Mouse (Mus musculus): ENCODE measurements at regions not wholly inside any gene's neighbourhood (a gene's known extent, or its start where the extent isn't known, plus 50 kb on each side); places are given as distances from the start of the nearest gene placed in this dataset.
A peak's percentile ranks its signal among the peaks of the same experiment; 100 is the strongest.

GRCm38 (mm10) chr10:43634371-43635080 lies 56.4 kb downstream of the Cd24a start:
- DNase-seq (ENCODE audit: low spot score in 2 of 2): no peak

GRCm38 (mm10) chr10:43641169-43641945 lies 63.3 kb downstream of the Cd24a start:
- DNase-seq (ENCODE audit: low spot score in 2 of 2): no peak

GRCm38 (mm10) chr10:43646326-43646725 lies 68.2 kb downstream of the Cd24a start:
- no peak for DNase-seq (ENCODE audit: low spot score in 2 of 2)

- DNase-seq (ENCODE audit: low spot score in 2 of 2): no peak
These were observed 68.9 kb downstream of the Cd24a start for GRCm38 (mm10) chr10:43646965-43647364.

- DNase-seq (ENCODE audit: low spot score in 2 of 2): no peak
These were observed 70.1 kb downstream of the Cd24a start for GRCm38 (mm10) chr10:43648186-43648585.

- no peak for DNase-seq (ENCODE audit: low spot score in 2 of 2)
These were observed 70.8 kb downstream of the Cd24a start for GRCm38 (mm10) chr10:43648815-43649447.

- no peak for DNase-seq (ENCODE audit: low spot score in 2 of 2)
These were observed 72.4 kb downstream of the Cd24a start for GRCm38 (mm10) chr10:43650449-43650848.

GRCm38 (mm10) chr10:43651505-43651904 lies 73.4 kb downstream of the Cd24a start:
- no peak for DNase-seq (ENCODE audit: low spot score in 2 of 2)

- DNase-seq (ENCODE audit: low spot score in 2 of 2): no peak
These were observed 73.8 kb downstream of the Cd24a start for GRCm38 (mm10) chr10:43651915-43652314.

GRCm38 (mm10) chr10:43655082-43655671 lies 77.1 kb downstream of the Cd24a start:
- DNase-seq (ENCODE audit: low spot score in 2 of 2): no peak

GRCm38 (mm10) chr10:43655680-43656079 lies 77.6 kb downstream of the Cd24a start:
- no peak for DNase-seq (ENCODE audit: low spot score in 2 of 2)

- DNase-seq (ENCODE audit: low spot score in 2 of 2): no peak
These were observed 78.1 kb downstream of the Cd24a start for GRCm38 (mm10) chr10:43656207-43656606.

- no peak for DNase-seq (ENCODE audit: low spot score in 2 of 2)
These were observed 79.6 kb downstream of the Cd24a start for GRCm38 (mm10) chr10:43657501-43658225.

GRCm38 (mm10) chr10:43658226-43658593 lies 80.1 kb downstream of the Cd24a start:
- no peak for DNase-seq (ENCODE audit: low spot score in 2 of 2)

GRCm38 (mm10) chr10:43664844-43665243 lies 86.8 kb downstream of the Cd24a start:
- DNase-seq (ENCODE audit: low spot score in 2 of 2): no peak

GRCm38 (mm10) chr10:43666262-43667085 lies 88.4 kb downstream of the Cd24a start:
- DNase-seq (ENCODE audit: low spot score in 2 of 2): no peak

- DNase-seq (ENCODE audit: low spot score in 2 of 2): no peak
These were observed 89.1 kb downstream of the Cd24a start for GRCm38 (mm10) chr10:43667086-43667690.

- peak; percentile 10 to 18 for DNase-seq (ENCODE audit: low spot score in 2 of 2)
These were observed 89.7 kb downstream of the Cd24a start for GRCm38 (mm10) chr10:43667732-43668247.

- DNase-seq (ENCODE audit: low spot score in 2 of 2): no peak
These were observed 91.4 kb downstream of the Cd24a start for GRCm38 (mm10) chr10:43669471-43669870.

- no peak for DNase-seq (ENCODE audit: low spot score in 2 of 2)
These were observed 92.7 kb downstream of the Cd24a start for GRCm38 (mm10) chr10:43670745-43671144.

All from right cerebral cortex, adult 2 months (tissue).